Mouse (Mus musculus): ENCODE results near the gene Vopp1.
"Not testable (repeated sequence)": the region's sequence is repeated elsewhere in the genome, so short reads cannot be mapped to it uniquely, and the experiment has no call there.

Vopp1 gene

DNA sequence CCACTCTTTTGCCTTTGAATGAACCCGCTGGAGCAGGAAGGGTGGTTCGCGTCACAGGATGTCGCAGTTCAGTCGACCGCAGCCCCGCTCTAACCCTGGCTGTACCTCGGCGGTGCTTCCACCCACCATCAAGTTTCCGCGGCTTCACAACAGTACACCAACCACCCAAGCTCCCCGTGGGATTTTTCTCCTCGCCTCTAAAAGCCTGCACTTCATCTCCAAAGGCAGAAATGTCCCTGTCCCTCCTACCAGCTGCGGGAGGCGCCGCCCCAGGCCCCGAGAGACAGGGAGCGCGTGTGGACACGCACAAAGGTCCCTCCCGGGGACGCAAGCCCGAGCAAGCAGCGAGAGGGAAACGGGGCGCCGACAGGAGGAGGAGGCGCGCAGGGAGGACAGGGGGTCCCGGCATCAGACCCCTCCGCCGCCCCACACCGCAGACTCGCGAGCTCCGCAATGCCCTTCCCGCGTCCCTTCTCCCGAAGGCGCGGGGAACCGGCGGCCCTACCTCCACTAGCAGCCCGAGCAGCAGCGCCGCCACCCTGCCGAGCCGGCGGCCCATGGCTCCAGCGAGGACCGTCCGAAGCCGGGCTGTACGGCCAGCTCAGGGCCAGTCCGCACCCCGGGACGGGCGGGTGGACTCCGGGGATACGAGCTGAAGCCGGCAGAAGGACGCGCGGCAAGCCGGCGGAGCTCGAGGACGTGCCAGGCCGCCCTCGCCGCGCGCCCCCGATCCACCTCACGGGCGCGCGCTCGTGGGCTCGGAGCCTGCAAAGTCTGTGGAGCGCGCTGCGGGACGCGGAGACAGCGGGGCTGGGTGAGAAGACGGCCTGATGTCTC, at the start of gene Vopp1:
TSS of gene Vopp1 (minus strand) at position 738 of the 837 bp plus-strand sequence.
- DNase-seq: peak; percentile 76

DNA sequence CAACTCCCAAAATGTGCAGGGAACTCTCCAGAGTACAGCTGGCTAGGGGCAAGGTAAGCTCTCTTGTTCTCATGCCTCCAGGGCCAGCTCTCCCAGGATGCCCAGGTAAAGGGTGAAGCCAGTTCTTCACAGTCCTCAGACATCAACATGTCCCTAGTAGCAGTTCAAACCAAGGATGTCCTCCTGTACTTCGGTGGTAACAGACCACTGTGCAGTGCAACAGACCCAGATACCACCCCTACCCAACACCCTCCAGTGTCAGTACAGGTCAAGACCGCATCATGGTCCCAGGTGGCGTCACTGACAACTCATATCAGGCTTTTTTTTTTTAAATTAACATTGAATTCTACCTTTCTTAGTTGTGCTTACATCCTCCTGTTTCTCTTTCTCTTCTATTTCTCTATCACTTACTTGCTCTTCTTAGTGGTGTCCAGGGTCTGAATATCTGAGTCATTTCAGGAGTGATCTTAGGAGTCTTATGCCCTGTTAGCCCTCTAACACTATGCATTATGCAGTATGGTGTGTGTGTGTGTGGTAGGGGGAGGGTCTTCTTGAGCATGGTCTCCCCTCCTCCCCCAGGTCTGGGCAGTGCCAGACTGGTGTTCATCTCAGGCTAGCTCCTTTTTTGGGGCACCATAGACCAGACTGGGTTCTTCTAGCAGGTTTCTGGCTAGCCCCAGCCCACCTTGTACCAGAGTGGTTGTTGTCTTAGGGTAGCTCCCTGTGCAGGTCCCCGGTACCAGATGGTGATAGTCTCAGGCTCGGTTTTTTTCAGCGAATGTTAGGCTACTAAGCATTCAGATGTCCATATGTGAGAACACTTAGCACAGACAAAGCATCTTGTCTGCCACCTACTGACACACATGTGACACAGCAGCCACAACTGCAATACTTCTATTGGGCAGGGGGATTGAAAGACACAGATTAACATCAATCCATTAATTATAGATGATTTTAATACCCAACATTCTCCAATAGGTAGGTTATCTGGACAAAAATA, 34.4 kb upstream of the Vopp1 start:
- DNase-seq: peak; percentile 8

DNA sequence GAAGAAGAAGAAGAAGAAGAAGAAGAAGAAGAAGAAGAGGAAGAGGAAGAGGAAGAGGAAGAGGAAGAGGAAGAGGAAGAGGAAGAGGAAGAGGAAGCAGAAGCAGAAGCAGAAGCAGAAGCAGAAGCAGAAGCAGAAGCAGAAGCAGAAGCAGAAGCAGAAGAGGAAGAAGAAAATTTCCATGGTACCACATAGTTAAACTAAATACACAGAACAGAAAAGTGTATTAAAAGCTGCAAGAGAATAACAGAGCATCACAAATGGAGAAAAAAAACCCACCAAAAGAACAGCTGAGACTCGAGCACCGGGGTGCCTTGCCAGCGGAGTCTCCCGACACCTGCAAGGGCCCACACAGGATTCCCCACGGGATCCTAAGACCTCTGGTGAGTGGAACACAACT, 26.2 kb upstream of the Vopp1 start:
- DNase-seq: not testable (repeated sequence)

DNA sequence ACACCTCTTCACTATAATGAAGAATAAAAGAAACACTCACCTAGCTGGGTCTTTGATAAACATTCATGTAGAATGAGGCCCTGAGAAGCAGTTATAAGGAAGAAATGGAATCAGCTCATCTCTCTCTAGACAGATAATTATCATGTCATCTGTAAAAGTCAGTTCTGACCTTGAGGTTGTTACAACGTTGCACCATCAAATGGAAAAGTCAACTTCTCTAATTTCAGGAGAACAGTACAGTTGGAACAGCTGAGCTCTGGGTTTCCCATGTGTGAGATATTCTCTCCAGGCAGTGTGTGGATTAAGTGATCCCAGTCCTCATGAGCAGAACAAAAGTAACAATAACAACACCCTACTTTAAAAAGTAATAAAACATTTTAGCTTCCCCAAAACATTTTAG, 25.3 kb upstream of the Vopp1 start, which contains the start of gene Vmn1r21:
TSS of gene Vmn1r21 (minus strand) at position 58 of the 400 bp plus-strand sequence.
- no peak for DNase-seq

DNA sequence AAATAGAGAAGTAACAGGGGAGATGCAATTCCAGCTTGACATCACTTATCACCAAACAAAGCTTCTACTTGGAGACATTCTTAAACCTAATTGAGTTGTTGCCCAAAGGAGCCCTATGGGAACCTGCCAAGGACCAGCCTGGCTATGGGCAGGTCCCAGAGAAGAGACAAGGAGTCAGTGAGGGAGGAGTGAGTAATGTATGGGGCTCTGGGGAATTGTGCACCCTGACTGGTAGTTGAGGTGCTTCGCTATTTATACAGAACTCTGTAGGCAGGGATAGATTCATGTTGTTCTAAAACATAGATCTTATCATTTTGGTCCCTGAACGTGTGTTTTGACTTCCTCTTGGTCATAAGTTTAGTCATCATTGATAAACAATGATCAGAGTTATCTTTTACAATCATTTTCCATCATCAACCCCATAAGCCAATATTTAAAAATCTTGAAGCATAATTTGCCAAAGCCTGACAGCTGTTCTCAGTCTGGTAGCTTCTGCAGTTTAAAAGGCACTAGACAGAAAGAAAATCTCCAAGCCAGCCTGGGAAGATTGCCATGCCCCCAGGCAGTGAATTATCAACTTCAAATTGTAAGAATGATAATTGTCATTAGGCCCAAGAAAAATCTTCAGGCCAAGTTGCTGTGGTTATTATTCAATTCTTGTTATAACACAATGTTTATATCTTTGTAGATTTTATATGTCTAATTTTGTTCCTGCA, 14.9 kb upstream of the Vopp1 start:
- no peak for DNase-seq

DNA sequence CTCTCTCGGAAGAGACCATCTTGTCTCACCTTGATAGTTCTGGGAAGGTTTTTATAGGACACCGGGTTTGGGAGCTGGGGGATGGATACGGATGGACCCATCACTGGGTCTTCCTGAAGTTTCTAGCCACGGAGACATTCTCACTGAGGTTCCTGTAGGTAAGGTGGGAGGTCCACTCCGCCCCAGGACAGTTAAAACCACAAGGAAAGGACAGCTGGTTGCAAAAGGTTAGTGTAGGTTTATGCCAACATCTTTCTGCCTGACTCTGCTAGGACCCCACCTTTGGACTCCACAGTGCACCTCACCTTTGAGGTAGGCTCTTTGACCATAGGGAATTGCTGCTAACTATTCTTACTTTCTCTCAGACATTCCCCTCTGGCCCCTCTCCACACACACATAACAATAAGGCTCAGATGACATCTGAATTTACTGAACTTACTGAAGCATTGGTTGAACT, 328 bp upstream of the Vopp1 start:
- DNase-seq: no peak

DNA sequence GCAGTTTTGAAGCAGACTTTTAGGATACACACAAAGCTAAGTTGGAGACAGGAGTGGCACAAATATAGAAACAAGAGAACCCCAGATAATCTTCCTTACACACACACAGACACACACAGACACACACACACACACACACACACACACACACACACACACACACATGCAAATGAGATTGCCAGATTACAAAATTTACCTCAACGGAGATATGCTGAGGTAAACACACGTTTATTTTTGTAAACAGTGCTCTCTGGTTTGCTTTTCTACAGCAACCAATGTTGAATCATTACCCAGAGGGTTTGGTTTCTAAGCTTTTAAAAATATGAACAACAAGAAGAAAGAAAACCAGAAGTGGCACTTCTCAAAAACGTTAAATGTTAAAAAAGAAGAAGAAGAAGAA, 1.5 kb downstream of the Vopp1 start:
- no peak for DNase-seq

DNA sequence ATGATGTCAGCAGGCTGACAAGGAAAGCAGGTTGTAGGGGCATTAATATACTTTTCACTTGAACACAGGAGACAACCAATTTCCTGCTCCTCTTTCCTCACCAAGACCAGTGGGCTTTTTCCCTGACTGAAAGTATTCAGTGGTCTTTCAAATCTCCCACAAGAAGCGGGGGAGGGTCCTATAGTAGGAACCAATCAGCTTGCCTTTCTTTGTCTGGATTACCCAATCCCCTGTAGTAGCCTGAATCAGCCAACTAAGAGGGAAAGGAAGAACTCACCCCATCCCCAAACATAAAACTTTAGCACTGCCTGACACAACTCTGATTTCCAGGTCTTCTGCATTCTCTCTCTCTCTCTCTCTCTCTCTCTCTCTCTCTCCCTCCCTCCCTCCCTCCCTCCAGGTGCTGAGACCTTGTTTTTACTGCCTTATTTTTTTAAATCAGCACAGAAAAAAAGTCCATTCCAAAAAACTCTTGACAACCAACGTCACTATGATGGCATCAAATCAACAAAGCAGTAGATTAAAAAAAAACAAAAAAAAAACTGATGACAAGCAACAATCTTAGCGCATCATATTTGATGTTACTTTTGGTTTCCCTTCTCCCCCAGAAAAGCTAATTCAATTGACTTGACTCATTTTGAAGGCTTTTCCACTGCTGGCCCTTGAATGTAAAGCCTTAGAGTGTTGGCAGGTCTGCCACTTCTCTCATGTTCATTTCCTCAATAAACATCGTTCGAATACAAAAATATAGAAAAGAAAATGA, 2.1 kb downstream of the Vopp1 start:
- DNase-seq: no peak

DNA sequence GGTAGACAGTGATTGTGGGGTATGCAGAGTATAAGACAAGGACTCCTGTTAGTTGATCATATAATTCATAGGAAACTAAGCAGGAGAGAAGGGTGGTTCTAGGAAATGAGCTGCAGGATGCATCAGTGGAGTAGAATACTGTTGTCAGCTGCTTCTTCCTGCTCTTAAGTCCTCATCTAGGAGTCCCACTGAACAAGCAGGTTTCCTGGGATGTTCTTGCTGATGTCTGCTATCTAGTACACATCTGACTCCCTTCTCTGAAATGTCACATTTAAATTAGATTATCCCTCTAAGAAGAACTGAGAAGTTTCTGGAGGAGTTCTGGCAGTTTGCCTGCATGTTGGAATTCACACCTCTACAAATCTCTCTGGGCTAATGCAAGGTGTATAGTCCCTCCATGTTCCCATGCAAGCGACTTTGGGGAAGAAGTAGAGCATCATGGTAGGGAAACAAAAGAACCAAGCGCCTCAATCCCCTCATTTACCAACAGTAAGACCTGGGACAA, 10.5 kb downstream of the Vopp1 start:
- no peak for DNase-seq

DNA sequence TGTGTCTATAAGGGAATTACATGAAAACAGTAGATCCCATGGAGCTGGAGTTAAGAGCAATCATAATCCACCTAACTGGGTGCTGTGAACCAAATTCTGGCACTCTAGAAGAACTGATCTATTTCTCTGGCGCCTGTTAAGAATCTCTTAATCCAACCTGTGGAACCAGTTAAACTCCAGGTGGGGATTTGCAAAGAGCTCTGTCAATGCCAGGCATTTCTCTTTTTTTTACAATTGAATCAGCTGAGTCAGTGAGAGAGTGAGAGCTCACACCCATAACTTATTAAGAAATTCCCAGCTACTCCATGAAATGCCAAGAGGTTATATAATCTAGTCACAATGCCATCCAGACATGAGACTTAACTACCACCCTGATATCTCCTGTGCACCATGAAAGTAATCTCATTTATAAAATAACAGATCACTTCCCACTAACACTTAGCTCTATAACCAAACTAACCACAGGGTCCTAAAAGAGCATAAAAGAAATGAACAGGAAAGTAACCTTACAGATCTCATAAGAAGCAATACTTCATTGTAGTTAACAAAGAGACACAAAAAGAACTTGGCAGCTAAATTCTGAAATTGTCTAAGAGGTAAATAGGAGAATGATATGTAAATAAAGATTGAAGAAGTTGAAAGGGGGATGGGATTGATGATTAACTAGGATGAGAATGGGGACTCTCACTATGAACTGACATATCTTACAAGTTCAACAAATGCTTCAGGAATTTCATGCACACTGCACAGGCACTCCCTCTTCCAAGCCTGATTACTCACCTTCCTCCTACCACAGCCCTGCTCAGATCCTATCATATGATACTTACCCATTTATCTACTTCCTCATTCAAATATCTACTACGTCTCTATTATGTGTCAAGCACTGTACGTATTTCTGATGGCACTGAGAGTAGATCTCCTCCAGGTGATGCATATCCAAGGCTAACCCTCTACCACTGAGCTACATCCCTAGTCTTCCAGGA, 12.9 kb downstream of the Vopp1 start:
- no peak for DNase-seq

DNA sequence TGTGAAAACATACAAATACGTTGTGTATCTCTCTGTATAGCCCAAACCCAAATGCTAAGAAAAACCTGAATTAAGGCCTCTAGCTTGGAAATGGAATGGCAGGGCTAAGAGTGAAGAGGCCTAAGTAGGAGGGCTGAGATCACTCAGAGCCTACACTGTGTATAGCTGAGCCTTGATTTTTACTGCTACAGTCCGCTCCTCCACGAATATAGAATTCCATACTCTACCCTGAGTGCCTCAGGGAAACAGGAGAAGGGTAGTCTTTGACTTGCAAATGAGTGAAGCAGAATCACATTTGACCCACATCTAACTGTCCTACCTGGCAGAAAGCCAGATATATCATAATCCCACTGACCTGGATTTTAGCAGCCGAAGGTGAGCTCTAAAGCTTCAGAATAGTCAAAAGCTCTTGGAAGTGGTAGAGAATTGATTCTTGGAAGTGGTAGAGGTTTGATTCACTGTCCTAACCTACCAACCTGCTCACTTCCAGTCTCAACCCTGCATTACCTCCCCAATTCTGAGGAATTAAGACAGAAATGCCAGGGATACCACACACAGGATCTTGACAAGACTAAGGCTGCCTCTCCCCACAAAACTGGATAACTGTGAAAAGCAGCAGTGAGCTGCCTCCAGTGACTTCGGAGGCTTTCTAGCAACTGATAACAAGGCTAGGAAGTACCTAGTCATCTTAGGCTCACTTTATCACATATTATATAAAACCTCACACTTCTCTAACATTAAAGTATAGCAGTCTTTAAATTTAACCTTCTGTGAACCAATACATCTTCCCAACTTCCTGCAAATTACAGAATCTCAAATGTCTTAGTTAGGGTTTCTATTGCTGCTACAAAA, 19.5 kb downstream of the Vopp1 start:
- DNase-seq: no peak

DNA sequence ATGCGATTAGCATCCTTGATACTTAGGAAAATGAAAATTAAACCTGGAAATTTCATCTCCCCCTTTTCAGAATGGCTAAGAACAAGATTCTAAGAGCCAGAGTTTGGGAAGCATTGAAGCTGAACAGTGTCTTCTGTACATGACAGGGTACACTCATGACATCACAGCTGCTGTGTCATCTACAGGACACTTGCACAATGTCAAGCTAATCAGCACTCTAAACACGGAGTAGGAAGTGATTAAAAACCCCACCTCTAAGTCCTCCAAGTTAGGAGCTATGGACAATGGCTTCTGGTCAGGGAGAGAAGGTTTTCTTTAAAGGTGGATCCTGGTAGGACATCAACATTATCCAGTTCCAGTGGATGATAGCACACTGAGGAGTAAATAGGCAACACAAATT, 21.8 kb downstream of the Vopp1 start:
- no peak for DNase-seq

DNA sequence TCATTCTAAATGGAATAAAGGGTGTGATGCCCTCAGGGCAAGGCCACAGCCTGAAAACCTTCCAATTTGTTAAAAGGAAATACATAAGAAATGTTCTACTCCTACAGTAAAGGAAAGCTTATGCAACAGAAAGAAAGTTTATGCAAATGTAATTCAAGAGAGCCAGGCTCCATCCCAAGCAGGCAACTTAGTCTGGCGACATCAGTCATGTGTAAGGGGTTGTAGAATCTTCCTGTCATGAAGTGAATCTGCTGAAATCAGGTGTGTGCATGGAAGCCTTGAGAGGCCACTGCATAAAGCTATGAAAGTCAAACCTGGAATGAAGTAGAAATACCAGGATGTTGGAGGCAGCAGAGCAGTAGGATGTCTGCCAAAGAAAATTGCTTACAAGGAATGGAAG, 26.0 kb downstream of the Vopp1 start:
- DNase-seq: no peak

DNA sequence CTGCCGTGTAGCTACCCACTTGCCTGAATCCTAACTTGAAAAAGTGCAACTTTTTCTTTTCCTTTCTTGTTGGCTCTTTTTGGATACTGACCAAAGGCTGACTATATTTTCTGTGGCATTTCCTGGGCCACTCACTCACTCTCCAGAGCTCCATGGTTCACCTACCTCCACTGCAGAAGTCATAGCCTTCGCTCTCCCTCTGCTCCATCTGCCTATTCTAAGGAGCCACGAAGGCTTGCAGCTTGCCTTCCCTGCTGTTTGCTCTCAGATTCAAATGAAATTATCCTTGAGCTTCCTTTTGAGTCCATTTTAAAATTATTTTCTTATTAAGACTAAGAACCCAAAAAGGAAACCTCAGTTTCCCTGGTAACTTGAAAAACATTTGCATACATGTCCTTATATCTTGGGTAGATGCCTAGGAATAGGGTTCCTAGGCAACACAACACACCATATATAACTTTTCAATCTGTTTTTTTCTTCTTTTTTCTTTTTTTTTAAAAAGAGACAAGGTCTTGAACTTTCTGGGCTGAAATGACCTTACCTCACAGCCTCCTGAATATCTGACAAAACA, 28.0 kb downstream of the Vopp1 start:
- no peak for DNase-seq

DNA sequence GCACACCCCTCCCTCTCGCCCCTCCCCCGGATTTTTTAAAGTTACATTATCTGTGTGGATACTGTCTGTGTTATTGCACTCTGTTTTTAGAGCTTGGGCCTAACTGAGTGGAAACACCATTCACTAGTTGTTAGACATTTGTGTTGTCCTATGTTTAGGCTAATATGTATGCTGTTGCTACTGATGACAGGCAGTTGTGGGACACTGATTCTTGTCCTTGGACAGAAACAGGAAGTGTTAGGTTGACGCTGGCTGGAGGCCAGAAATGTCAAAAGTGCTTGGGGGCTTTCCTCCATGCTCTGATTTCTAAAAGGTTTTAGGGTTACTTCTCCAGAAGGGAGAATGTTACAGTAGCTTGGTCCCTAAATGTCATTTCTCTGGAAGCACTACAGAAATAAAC, 29.1 kb downstream of the Vopp1 start:
- peak; percentile 30 for DNase-seq

DNA sequence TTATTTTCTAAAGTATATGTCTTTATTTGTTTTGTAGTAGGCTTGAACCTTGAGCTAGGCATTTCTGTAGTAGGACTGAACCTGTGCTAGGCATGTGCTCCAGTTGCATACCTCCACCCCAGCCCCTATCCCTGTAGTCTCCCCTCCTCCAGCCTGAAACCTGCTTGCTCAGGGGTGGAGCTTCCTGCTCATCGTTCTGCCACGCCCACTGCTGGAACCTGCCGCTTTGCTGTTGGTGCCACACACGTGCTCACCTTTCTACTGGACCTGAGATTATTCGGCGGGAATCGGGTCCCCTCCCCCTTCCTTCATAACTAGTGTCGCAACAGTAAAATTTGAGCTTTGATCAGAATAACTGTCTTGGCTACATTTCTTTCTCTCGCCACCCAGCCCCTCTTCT, 32.1 kb downstream of the Vopp1 start:
- not testable (repeated sequence) for DNase-seq

DNA sequence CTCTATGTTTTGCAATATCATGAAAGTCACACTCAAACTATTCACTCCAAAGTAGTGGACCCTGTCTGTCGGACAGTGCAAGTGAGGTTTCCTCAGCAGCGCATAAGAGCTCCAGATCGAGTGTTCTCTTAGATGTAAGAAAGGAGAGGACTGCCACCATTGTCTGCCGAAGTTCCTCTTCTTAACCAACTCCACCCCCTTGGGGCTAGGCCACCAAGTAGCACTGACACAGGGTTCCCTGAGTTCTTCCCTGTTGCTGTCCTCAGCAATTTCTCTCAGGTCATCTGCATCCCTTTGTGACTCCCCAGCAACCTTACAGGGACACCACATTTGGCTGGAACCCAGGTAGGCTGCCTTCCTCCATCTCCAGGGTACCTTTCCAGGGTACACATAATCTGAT, 34.4 kb downstream of the Vopp1 start:
- no peak for DNase-seq

DNA sequence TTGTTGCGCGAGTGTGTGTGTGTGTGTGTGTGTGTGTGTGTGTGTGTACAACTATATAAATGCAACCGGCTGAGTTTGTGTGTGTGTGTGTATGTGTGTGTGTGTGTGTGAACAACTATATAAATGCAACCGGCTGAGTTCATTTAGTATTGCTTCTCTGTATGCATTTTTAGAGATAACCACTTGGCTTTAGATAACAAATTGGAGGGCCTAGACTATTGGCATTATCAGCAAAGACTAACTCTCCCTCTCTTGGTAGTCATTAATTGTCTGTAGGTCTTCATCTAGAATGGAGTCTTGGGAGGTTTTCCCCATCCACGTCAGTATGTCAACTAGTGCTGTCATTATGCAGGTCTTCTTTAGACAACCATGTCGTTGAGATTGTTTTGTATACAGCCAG, 37.6 kb downstream of the Vopp1 start:
- no peak for DNase-seq

DNA sequence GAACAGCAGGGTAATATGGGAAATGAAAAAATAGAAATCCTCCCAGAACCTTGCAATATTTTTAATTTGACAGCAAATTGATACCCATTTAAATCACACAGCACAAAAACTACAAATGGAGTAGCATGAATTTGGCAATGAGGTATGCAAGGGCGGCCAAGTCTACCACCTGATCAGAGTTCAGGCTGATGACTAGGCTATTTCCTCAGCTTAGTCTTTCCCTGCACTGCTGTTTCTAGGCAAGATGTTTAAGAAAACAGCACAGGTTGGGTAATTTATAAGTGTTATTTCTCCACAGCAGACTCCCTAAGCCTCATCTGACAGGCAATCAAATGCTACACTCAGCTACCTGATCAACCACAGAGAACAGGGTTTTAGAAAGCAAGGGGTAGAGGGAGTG, 40.7 kb downstream of the Vopp1 start:
- DNase-seq: no peak
